Mouse (Mus musculus) frontal cortex, adult (tissue): ENCODE measurements around the gene Sri.
A peak's percentile ranks its signal among the peaks of the same experiment; 100 is the strongest.

Experiments used
- ATAC-seq: cut with Nextera tagmentation; 2 replicates; pipeline ENCODE4 v1.9.2; 2017; ENCODE audit warnings: mild to moderate bottlenecking, moderate library complexity, mixed read lengths; ENCODE audit not compliant: low TSS enrichment

Gene Sri

GRCm38 (mm10) chr5:8111691-8112090 is 65.8 kb downstream of the Sri start:
- ATAC-seq: 0 out of 2 replicates have a peak, but pooled peaks have one; percentile 44

- no peak for ATAC-seq
Observed at GRCm38 (mm10) chr5:8112246-8112645, 66.4 kb downstream of the Sri start.

GRCm38 (mm10) chr5:8116561-8117168 is 70.8 kb downstream of the Sri start:
- ATAC-seq: peak; percentile 80
